Mouse (Mus musculus): ENCODE results near the gene Wdr27. TPM values are rescaled to one million over a fixed set of nuclear protein-coding genes. Genes with fewer than 3 reads are reported as not detected.
"Not testable (repeated sequence)": the region's sequence is repeated elsewhere in the genome, so short reads cannot be mapped to it uniquely, and the experiment has no call there.

Gene Wdr27
- polyA plus RNA-seq, 1 experiment from 2014 or later: 8.8 TPM

DNA sequence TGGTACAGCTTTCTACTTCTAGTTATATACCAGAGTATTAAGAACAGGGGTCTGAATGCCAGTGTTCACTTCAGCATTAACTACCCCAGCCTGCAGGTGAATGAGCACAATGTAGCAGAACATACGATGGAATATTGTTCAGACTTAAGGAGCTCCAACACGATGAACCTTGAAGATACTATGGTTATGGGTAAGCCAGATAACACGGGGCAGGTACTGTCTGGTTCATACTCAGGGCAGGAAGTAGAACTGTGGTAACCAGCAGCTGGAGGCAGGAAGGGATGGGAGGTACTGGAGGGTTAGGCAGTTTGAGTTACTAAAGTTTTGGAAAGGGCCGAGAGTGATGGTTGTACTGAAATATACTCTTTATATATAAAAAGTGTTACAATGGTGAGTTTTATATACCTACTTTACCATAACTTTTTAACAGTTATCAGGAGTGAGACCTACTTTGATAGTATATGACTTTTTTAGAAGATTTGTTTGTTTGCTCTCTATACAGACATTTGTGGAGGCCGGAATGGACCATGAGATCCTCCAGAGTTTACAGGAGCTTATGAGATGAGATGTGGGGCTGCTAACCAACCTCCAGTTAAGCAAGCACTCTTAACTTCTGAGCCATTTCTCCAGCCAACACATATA, 15.8 kb upstream of the Wdr27 start:
- ATAC-seq (replicated peaks): no peak
- no peak overlapping the region for H3K4me3 ChIP-seq

DNA sequence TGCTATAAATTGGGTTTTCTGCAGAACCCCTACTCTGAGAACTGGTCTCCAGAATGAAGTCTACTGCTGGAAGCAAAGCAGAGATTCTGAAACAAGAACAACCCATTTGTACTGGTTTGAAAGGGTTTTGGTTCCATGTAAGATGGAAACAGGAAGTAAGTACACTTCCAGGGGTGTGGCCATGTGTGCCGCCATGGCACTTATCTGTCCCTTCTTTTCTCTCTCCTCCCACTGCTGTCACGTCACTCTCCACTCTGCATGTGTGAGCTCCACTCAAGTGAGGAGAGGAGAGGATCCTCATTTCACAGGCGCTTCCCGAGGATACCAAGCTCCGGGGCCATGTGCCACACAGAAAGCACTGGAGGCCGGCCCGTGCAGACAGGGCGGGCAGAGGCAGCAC, 10.5 kb upstream of the Wdr27 start:
- Histone ChIP-seq H3K4me3 (no peak overlapping the region), H3K36me3 (peaks cover 52% of the 10 kb centered on the region), H3K27ac (replicated peaks) (no peak overlapping the region), H3K4me2 (replicated peaks) (no peak overlapping the region), H3K9ac (replicated peaks) (no peak overlapping the region), H3K27me3 (no peaks in the 10 kb centered on the region), H3K9me3 (no peaks in the 10 kb centered on the region), H3K4me1 (0 out of 2 replicates have a peak, but pooled peaks cover 1% of the 10 kb centered on the region)
- WGBS: 93% methylated on average over 8 of the region's 8 CpGs
- no peak for ATAC-seq (replicated peaks)

More for the DNA sequence above, 15.8 kb upstream of the Wdr27 start:
- H3K9me3 ChIP-seq: no peaks in the 10 kb centered on the region
- no peak overlapping the region for H3K4me2 ChIP-seq (replicated peaks)
- H3K9ac ChIP-seq (replicated peaks): no peak overlapping the region
- WGBS: 92% methylated on average over 5 of the region's 5 CpGs
- H3K36me3 ChIP-seq: peaks cover 12% of the 10 kb centered on the region
- no peak overlapping the region for H3K27ac ChIP-seq (replicated peaks)
- H3K27me3 ChIP-seq: no peaks in the 10 kb centered on the region
- H3K4me1 ChIP-seq: peaks cover 15% of the 10 kb centered on the region

DNA sequence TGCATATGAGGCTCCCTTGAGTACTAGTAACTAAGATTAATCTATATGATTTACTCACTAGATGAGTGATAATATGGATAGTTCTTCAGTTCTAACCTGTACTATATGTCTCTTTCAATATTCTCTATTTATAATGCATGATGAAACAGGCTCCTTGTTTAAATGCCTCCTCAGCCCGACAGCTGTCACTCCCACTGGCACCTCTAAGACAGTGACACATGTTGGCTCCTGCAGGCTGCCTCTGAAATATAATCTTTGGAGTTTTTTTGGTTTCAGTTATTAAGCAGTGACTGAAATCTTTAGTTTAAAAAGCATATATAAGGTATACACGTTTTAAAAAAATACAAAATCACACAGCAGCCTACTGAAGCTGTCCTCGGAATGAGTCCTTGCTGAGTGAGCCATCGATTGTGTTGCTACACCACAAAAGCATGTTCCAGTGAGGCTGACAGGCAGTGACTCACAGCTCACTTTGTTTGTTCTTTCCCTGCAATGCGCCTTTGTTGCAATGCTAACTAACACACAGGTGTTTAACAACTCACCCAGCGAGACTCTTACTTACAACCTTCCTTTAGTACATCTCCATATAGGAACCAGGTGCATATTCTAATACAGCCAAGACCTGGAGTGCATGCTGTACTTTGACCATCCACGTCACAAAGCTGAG, 6.3 kb upstream of the Wdr27 start:
- H3K4me3 ChIP-seq: no peak overlapping the region
- H3K27me3 ChIP-seq: no peaks in the 10 kb centered on the region
- H3K36me3 ChIP-seq: peaks cover 61% of the 10 kb centered on the region
- no peak overlapping the region for H3K4me2 ChIP-seq (replicated peaks)
- no peak overlapping the region for H3K9ac ChIP-seq (replicated peaks)
- WGBS: 88% methylated on average over 7 of the region's 7 CpGs
- no peak for ATAC-seq (replicated peaks)
- H3K9me3 ChIP-seq: no peaks in the 10 kb centered on the region
- H3K4me1 ChIP-seq: peaks cover 12% of the 10 kb centered on the region
- no peak overlapping the region for H3K27ac ChIP-seq (replicated peaks)

DNA sequence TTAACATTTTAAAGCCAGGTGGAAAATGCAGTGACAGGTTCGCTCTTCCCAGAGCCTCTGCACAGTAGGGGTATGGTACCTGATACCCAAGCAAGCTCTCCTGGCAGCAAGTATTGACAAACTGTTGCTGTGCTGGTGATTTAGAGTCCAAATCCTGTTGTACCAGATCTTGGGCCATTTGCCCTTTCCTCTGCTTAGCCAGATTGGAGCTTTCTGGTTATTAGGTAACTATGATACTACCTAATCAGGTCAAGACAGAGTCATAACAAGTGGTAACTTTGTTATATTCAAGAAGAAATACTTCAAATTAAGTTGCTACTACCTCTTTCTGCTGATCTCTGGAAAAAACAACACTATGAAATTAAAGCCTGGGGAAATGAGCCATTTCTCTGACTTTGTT, 1.6 kb upstream of the Wdr27 start:
- peaks cover 23% of the 10 kb centered on the region for H3K36me3 ChIP-seq
- no peak for ATAC-seq (replicated peaks)
- no peaks in the 10 kb centered on the region for H3K9me3 ChIP-seq
- no peak overlapping the region for H3K27ac ChIP-seq (replicated peaks)
- peak overlapping the region; percentile 94; the same call in 1 of the 2 replicates for H3K4me3 ChIP-seq
- no peaks in the 10 kb centered on the region for H3K27me3 ChIP-seq
- WGBS: 92% methylated on average over 1 of the region's 1 CpGs
- no peak overlapping the region for H3K9ac ChIP-seq (replicated peaks)
- peaks cover 26% of the 10 kb centered on the region for H3K4me1 ChIP-seq
- H3K4me2 ChIP-seq (replicated peaks): 0 out of 2 replicates have a peak overlapping the region, but pooled peaks have one; percentile 75

DNA sequence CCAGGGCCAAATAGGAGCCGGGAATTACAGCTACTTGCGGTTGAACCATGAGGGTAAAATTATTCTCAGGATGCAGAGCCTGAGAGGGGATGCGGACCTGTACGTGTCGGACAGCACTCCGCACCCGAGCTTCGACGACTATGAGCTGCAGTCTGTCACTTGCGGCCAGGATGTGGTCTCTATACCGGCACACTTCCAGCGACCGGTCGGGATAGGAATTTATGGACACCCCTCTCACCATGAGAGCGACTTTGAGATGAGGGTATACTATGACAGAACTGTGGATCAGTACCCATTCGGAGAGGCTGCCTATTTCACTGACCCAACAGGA, 736 bp upstream of the Wdr27 start:
- Histone ChIP-seq H3K4me1 (peaks cover 26% of the 10 kb centered on the region), H3K9ac (replicated peaks) (peak overlapping the region; percentile 90), H3K4me3 (peak overlapping the region; percentile 94), H3K27me3 (no peaks in the 10 kb centered on the region), H3K4me2 (replicated peaks) (peak overlapping the region; percentile 75), H3K9me3 (no peaks in the 10 kb centered on the region), H3K36me3 (peaks cover 16% of the 10 kb centered on the region), H3K27ac (replicated peaks) (no peak overlapping the region)
- WGBS: 15% methylated on average over 16 of the region's 16 CpGs
- no peak for ATAC-seq (replicated peaks)

DNA sequence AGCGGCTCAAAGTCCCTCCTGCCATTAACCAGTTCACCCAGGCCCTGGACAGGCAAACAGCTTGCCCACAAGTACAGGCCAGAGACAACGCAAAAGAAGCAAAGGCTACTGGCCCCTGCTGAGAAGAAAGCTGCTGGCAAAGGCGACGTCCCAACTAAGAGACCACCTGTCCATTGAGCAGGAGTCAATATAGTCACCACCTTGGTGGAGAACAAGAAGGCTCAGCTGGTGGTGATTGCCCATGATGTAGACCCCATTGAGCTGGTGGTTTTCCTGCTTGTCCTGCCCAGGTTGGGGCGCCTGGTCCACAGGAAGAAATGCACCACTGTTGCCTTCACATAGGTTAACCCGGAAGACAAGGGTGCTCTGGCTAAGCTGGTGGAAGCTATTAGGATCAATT, 777 bp downstream of the Wdr27 start:
- H3K27me3 ChIP-seq; ATAC-seq (replicated peaks); H3K9me3 ChIP-seq; H3K27ac ChIP-seq (replicated peaks): not testable (repeated sequence)
- peak overlapping the region; percentile 75 for H3K4me2 ChIP-seq (replicated peaks)
- 63% methylated on average over 6 of the region's 6 CpGs for WGBS
- peaks cover 11% of the 10 kb centered on the region for H3K36me3 ChIP-seq
- peaks cover 26% of the 10 kb centered on the region for H3K4me1 ChIP-seq
- H3K9ac ChIP-seq (replicated peaks): peak overlapping the region; percentile 84
- H3K4me3 ChIP-seq: peak overlapping the region; percentile 94

DNA sequence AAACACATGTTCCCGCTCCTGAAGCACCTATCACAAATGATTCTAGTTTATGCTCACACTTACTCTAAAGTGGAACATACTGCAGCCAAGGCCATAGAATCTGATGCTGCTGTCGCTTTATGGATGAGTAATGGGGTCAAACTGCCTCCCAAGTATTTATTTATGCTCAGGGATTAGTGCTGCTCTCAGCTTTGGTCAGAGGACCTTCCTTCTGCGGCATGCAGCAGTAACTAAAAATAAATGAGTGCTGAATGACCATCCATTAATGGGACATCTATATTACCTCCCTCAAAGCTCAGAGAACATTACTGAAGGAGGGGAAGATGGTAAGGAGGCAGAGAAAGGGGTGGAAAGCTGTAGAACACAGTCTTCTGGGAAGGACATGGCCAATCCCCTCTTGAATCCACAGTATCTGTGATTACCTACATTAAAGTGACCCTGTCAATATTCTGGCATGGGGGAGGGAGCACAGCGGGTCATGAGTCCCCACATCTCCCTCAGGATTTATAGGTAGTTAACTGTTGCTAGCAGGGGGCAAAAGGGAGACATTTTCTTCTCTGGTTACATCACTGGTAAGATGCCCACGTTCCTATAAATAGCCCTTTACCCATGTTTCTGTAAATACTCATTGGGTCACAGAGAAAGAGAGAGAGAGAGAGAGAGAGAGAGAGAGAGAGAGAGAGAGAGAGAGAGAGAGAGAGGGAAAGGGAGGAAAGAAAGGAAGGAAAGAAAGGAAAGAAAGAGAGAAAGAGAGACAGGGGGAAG, 6.9 kb downstream of the Wdr27 start:
- ATAC-seq (replicated peaks): no peak
- Histone ChIP-seq H3K27me3 (no peaks in the 10 kb centered on the region), H3K9me3 (no peaks in the 10 kb centered on the region), H3K4me3 (no peak overlapping the region), H3K36me3 (no peaks in the 10 kb centered on the region), H3K27ac (replicated peaks) (no peak overlapping the region), H3K4me2 (replicated peaks) (no peak overlapping the region), H3K4me1 (no peaks in the 10 kb centered on the region), H3K9ac (replicated peaks) (no peak overlapping the region)
- WGBS: 75% methylated on average over 5 of the region's 5 CpGs

DNA sequence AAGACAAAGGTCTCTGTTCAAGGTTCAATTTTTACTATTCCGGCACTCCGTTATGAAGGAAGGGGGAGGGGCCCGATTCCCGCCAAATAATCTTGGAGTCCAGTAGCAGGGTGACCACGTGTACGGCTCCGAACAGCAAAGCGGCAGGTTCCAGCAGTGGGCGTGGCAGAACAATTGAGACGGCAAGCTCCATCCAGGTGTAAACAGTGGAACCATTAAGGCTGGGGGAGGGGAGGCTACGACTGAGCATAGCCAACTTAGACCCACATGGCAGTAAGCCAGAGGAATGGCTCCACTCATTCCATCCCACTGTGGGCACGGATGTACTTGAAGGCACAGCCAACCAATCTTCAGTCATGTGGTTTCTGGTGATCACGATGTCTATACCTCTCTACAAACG, 7.7 kb downstream of the Wdr27 start:
- not testable (repeated sequence) for H3K27me3 ChIP-seq; H3K9me3 ChIP-seq; H3K27ac ChIP-seq (replicated peaks); H3K9ac ChIP-seq (replicated peaks); H3K4me2 ChIP-seq (replicated peaks); ATAC-seq (replicated peaks); H3K4me1 ChIP-seq; H3K36me3 ChIP-seq; H3K4me3 ChIP-seq
- WGBS: 86% methylated on average over 14 of the region's 14 CpGs

DNA sequence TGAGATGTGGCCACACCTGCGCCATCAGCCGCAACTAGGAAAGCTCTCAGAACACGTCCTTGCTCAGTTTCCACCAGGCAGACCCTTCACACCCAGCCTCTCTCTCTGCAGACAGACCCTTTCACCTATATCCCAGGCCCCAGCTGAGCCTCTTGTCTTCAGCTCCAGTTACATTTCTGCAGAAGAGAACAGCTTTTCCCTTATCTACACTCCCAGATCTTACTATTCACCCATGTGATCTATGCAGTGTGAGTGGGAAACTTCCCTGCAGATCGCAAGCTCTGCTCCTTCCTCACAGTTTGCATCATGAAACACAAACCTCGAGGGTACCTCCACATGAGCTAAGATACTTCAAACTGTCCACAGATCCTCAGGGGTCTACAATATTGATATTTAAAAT, 11.5 kb downstream of the Wdr27 start:
- Histone ChIP-seq H3K36me3 (no peaks in the 10 kb centered on the region), H3K4me1 (no peaks in the 10 kb centered on the region), H3K9ac (replicated peaks) (no peak overlapping the region), H3K27ac (replicated peaks) (no peak overlapping the region), H3K4me2 (replicated peaks) (no peak overlapping the region), H3K4me3 (no peak overlapping the region), H3K9me3 (no peaks in the 10 kb centered on the region), H3K27me3 (no peaks in the 10 kb centered on the region)
- 87% methylated on average over 5 of the region's 5 CpGs for WGBS
- no peak for ATAC-seq (replicated peaks)

DNA sequence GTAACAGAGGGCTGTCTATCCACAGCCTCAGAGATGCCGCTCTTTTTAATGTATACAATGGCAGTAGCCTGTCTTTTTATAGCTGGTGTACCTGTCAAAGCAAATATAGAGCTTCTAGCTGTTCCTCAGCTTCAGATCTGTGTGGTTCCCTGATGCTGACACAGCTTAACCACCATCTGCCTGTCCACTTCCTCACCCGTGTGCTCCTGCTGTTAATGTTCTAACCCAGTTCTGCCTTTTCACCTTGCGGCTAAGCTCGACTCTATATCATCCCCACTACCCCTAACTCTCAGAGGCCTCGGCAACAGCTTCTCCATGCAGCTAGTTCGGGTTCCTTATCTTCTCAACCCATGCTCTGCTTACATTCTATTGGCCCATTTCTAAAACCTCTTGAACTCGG, 12.3 kb downstream of the Wdr27 start:
- no peaks in the 10 kb centered on the region for H3K36me3 ChIP-seq
- H3K9ac ChIP-seq (replicated peaks): no peak overlapping the region
- no peaks in the 10 kb centered on the region for H3K27me3 ChIP-seq
- no peak overlapping the region for H3K4me2 ChIP-seq (replicated peaks)
- H3K27ac ChIP-seq (replicated peaks): no peak overlapping the region
- H3K9me3 ChIP-seq: no peaks in the 10 kb centered on the region
- no peak for ATAC-seq (replicated peaks)
- no peak overlapping the region for H3K4me3 ChIP-seq
- H3K4me1 ChIP-seq: no peaks in the 10 kb centered on the region
- 83% methylated on average over 7 of the region's 7 CpGs for WGBS

DNA sequence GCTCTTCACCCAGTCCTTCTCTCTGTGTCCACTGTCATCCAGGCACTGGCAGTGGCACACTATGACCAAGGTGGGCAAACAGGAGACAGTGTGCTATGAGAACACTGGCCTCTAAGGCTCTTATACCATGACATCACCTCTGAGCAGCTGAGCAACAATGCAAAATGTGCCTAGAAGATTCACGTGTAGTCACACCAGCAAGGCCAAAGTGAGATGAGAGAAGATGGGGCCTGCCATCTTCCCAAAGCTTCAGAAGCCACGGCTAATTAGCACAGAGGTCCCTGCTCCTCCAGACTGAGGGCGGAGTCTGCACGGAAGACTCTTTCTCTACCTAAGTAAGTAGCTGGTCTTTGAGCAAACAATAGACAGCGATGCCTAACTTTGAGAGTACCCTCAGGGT, 14.3 kb downstream of the Wdr27 start:
- ATAC-seq (replicated peaks): no peak
- H3K27ac ChIP-seq (replicated peaks): no peak overlapping the region
- H3K9me3 ChIP-seq: no peaks in the 10 kb centered on the region
- WGBS: 61% methylated on average over 5 of the region's 5 CpGs
- no peak overlapping the region for H3K9ac ChIP-seq (replicated peaks)
- H3K4me3 ChIP-seq: no peak overlapping the region
- no peaks in the 10 kb centered on the region for H3K36me3 ChIP-seq
- no peak overlapping the region for H3K4me2 ChIP-seq (replicated peaks)
- H3K27me3 ChIP-seq: no peaks in the 10 kb centered on the region
- no peaks in the 10 kb centered on the region for H3K4me1 ChIP-seq

DNA sequence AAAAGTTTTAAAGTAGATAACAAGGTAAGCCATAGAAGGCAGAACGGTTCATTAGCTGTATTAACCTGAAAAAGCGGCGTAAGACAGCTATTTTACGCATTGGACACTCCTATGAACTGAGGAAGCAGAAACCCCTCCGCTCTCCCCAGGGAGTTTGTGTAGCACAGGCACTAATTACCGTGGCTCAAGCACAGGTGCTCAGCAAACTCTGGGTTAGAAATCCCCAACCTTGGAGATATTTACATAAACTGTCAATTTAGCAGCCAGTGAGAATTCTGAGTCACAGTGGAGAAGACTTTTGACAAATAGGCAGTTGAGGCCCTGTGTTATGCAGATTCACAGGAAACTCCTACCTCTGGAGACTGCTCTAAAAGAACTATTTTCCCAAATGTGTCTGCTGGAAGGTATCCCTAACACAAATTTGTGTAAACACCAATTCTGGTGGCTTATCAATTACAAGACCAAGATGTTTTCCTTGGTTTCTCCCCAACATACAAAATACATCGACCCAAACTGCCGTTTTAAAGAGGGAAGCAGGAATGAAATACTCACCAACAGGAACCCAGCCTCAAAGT, 15.2 kb downstream of the Wdr27 start:
- Histone ChIP-seq H3K36me3 (no peaks in the 10 kb centered on the region), H3K4me2 (replicated peaks) (no peak overlapping the region), H3K9ac (replicated peaks) (no peak overlapping the region), H3K4me1 (no peaks in the 10 kb centered on the region), H3K27me3 (no peaks in the 10 kb centered on the region), H3K27ac (replicated peaks) (no peak overlapping the region), H3K4me3 (no peak overlapping the region), H3K9me3 (no peaks in the 10 kb centered on the region)
- ATAC-seq (replicated peaks): no peak
- 86% methylated on average over 8 of the region's 8 CpGs for WGBS
